Mouse (Mus musculus): ENCODE data around the gene Pom121. TPM values are rescaled to one million over a fixed set of nuclear protein-coding genes. Genes with fewer than 3 reads are reported as not detected.

The Pom121 gene
- polyA plus RNA-seq, 1 experiment = 26.3 TPM

- 24% methylated on average over 20 of the region's 20 CpGs for WGBS
- Histone ChIP-seq H3K27ac (ENCODE audit: insufficient read depth, low read depth, low read length) (no peak overlapping the region), H3K4me1 (ENCODE audit: control insufficient read depth, insufficient read depth, insufficient read length, low read length) (no peaks in the 10 kb centered on the region), H3K36me3 (ENCODE audit: control insufficient read depth, insufficient read depth, low read length) (no peaks in the 10 kb centered on the region), H3K4me3 (ENCODE audit: low read depth, low read length) (no peak overlapping the region), H3K27me3 (ENCODE audit: control insufficient read depth, insufficient read depth, low read length) (no peaks in the 10 kb centered on the region)
- TF ChIP-seq POLR2A (IDR thresholded peaks at IDR 0.05; ENCODE audit: low read depth, low read length) (no peak), CTCF (IDR thresholded peaks at IDR 0.05; ENCODE audit: extremely low read depth, insufficient read length, insufficient replicate concordance, low read depth, low read length) (peak; percentile 43; the same call in 1 of the 2 replicates)
These were observed 40.8 kb downstream of the Pom121 start for GRCm38 (mm10) chr5:135353564-135353963.

- H3K27me3 ChIP-seq (ENCODE audit: control insufficient read depth, insufficient read depth, low read length) = no peaks in the 10 kb centered on the region
- WGBS = 60% methylated on average over 9 of the region's 9 CpGs
- no peak for TF ChIP-seq CTCF (IDR thresholded peaks at IDR 0.05; ENCODE audit: extremely low read depth, insufficient read length, insufficient replicate concordance, low read depth, low read length)
- TF ChIP-seq POLR2A (IDR thresholded peaks at IDR 0.05; ENCODE audit: low read depth, low read length) = no peak
- H3K4me1 ChIP-seq (ENCODE audit: control insufficient read depth, insufficient read depth, insufficient read length, low read length) = no peaks in the 10 kb centered on the region
- H3K27ac ChIP-seq (ENCODE audit: insufficient read depth, low read depth, low read length) = no peak within 1 kb of the TSS
- H3K4me3 ChIP-seq (ENCODE audit: low read depth, low read length) = no peak within 1 kb of the TSS
- no peaks in the 10 kb centered on the region for H3K36me3 ChIP-seq (ENCODE audit: control insufficient read depth, insufficient read depth, low read length)
These were observed 41.4 kb downstream of the Pom121 start, which contains the start of gene Trim50 for GRCm38 (mm10) chr5:135352995-135353394. Gene Trim50, plus strand, starts transcription at chr5:135353295.

- H3K27me3 ChIP-seq (ENCODE audit: control insufficient read depth, insufficient read depth, low read length) = no peaks in the 10 kb centered on the region
- WGBS = 47% methylated on average over 13 of the region's 13 CpGs
- TF ChIP-seq CTCF (IDR thresholded peaks at IDR 0.05; ENCODE audit: extremely low read depth, insufficient read length, insufficient replicate concordance, low read depth, low read length) (no peak), POLR2A (IDR thresholded peaks at IDR 0.05; ENCODE audit: low read depth, low read length) (no peak)
- no peaks in the 10 kb centered on the region for H3K36me3 ChIP-seq (ENCODE audit: control insufficient read depth, insufficient read depth, low read length)
- H3K4me3 ChIP-seq (ENCODE audit: low read depth, low read length) = no peak overlapping the region
- no peak overlapping the region for H3K27ac ChIP-seq (ENCODE audit: insufficient read depth, low read depth, low read length)
- H3K4me1 ChIP-seq (ENCODE audit: control insufficient read depth, insufficient read depth, insufficient read length, low read length) = no peaks in the 10 kb centered on the region
These were observed 42.7 kb downstream of the Pom121 start for GRCm38 (mm10) chr5:135351606-135352005.

- Histone ChIP-seq H3K27ac (ENCODE audit: insufficient read depth, low read depth, low read length) (no peak within 1 kb of the TSS), H3K36me3 (ENCODE audit: control insufficient read depth, insufficient read depth, low read length) (no peaks in the 10 kb centered on the region), H3K4me3 (ENCODE audit: low read depth, low read length) (no peak within 1 kb of the TSS), H3K27me3 (ENCODE audit: control insufficient read depth, insufficient read depth, low read length) (no peaks in the 10 kb centered on the region), H3K4me1 (ENCODE audit: control insufficient read depth, insufficient read depth, insufficient read length, low read length) (no peaks in the 10 kb centered on the region)
- TF ChIP-seq POLR2A (IDR thresholded peaks at IDR 0.05; ENCODE audit: low read depth, low read length) = no peak
- no peak for TF ChIP-seq CTCF (IDR thresholded peaks at IDR 0.05; ENCODE audit: extremely low read depth, insufficient read length, insufficient replicate concordance, low read depth, low read length)
- WGBS = 90% methylated on average over 35 of the region's 35 CpGs
These were observed 44.5 kb downstream of the Pom121 start, which contains the start of gene Fkbp6 for GRCm38 (mm10) chr5:135349862-135350261. Gene Fkbp6, minus strand, starts transcription at chr5:135350044.

- WGBS = 61% methylated on average over 4 of the region's 4 CpGs
- Histone ChIP-seq H3K27ac (ENCODE audit: insufficient read depth, low read depth, low read length) (no peak overlapping the region), H3K36me3 (ENCODE audit: control insufficient read depth, insufficient read depth, low read length) (no peaks in the 10 kb centered on the region), H3K4me1 (ENCODE audit: control insufficient read depth, insufficient read depth, insufficient read length, low read length) (no peaks in the 10 kb centered on the region), H3K27me3 (ENCODE audit: control insufficient read depth, insufficient read depth, low read length) (no peaks in the 10 kb centered on the region), H3K4me3 (ENCODE audit: low read depth, low read length) (no peak overlapping the region)
- TF ChIP-seq POLR2A (IDR thresholded peaks at IDR 0.05; ENCODE audit: low read depth, low read length) = no peak
- TF ChIP-seq CTCF (IDR thresholded peaks at IDR 0.05; ENCODE audit: extremely low read depth, insufficient read length, insufficient replicate concordance, low read depth, low read length) = no peak
These were observed 46.8 kb downstream of the Pom121 start for GRCm38 (mm10) chr5:135347511-135348011.

- Histone ChIP-seq H3K27me3 (ENCODE audit: control insufficient read depth, insufficient read depth, low read length) (no peaks in the 10 kb centered on the region), H3K36me3 (ENCODE audit: control insufficient read depth, insufficient read depth, low read length) (no peaks in the 10 kb centered on the region), H3K4me1 (ENCODE audit: control insufficient read depth, insufficient read depth, insufficient read length, low read length) (no peaks in the 10 kb centered on the region), H3K27ac (ENCODE audit: insufficient read depth, low read depth, low read length) (no peak overlapping the region), H3K4me3 (ENCODE audit: low read depth, low read length) (no peak overlapping the region)
- WGBS = 2% methylated on average over 1 of the region's 1 CpGs
- no peak for TF ChIP-seq POLR2A (IDR thresholded peaks at IDR 0.05; ENCODE audit: low read depth, low read length)
- no peak for TF ChIP-seq CTCF (IDR thresholded peaks at IDR 0.05; ENCODE audit: extremely low read depth, insufficient read length, insufficient replicate concordance, low read depth, low read length)
These were observed 47.9 kb downstream of the Pom121 start for GRCm38 (mm10) chr5:135346430-135346829.

GRCm38 (mm10) chr5:135345989-135346388, 48.4 kb downstream of the Pom121 start:
- Histone ChIP-seq H3K4me1 (ENCODE audit: control insufficient read depth, insufficient read depth, insufficient read length, low read length) (no peaks in the 10 kb centered on the region), H3K36me3 (ENCODE audit: control insufficient read depth, insufficient read depth, low read length) (no peaks in the 10 kb centered on the region), H3K27me3 (ENCODE audit: control insufficient read depth, insufficient read depth, low read length) (no peaks in the 10 kb centered on the region), H3K27ac (ENCODE audit: insufficient read depth, low read depth, low read length) (no peak overlapping the region), H3K4me3 (ENCODE audit: low read depth, low read length) (no peak overlapping the region)
- 66% methylated on average over 7 of the region's 7 CpGs for WGBS
- no peak for TF ChIP-seq CTCF (IDR thresholded peaks at IDR 0.05; ENCODE audit: extremely low read depth, insufficient read length, insufficient replicate concordance, low read depth, low read length)
- TF ChIP-seq POLR2A (IDR thresholded peaks at IDR 0.05; ENCODE audit: low read depth, low read length) = no peak

Data from small intestine, adult 2 months (tissue).